Mouse (Mus musculus) left cerebral cortex, adult 2 months (tissue): ENCODE measurements around the gene Wwox. TPM values are rescaled to one million over a fixed set of nuclear protein-coding genes. Genes with fewer than 3 reads are reported as not detected.

Source experiments
- DNase-seq, 2 experiments: peaks; one replicate each; pipeline ENCODE4 v3.0.0; 2021 to 2022; ENCODE audit warnings: low spot score in 2 of 2, mixed read lengths in 1 of 2; ENCODE audit errors: extremely low spot score in 1 of 2
- H3K27ac ChIP-seq: fragments of 200-600 bp; 2 replicates; pipeline ENCODE4 v1.8.1; 2022
- H3K4me3 ChIP-seq: fragments of 200-600 bp; 2 replicates; pipeline ENCODE4 v1.8.1; 2022
- CTCF ChIP-seq: fragments of 200-600 bp; IDR thresholded peaks from 2 replicates; pipeline ENCODE4 v1.8.1; 2022; ENCODE audit warnings: antibody characterized with exemption, mild to moderate bottlenecking, moderate library complexity
- intact Hi-C: fragments of 180-260 bp; cut with DNase I; formaldehyde crosslinking; loops from one replicate; pipeline ENCODE4 v1.15.1; 2025
- total RNA-seq, 2 experiments: library from RNA; stranded (reverse); gene quantifications; 2 replicates each; pipeline ENCODE4 v1.2.3; 2021

Gene Wwox
- total RNA-seq, 2 experiments from 2014 or later, result 16.7 to 17.6 TPM

- H3K4me3 ChIP-seq, result no peak overlapping the region
- intact Hi-C loops, result loop anchor here (10.0 kb wide), 1 partner anchor 1221 kb away; no protein-coding TSS in a partner anchor
- peak overlapping the region; percentile 59 for H3K27ac ChIP-seq
Observed at GRCm38 (mm10) chr8:115154096-115154495, 714.6 kb downstream of the Wwox start.

GRCm38 (mm10) chr8:115156142-115156541 lies 716.7 kb downstream of the Wwox start:
- DNase-seq, result no peak
- no peak for TF ChIP-seq CTCF
- Histone ChIP-seq H3K27ac (no peak overlapping the region), H3K4me3 (no peak overlapping the region)
- intact Hi-C loops, result loop anchor here (2.0 to 10.0 kb wide), 5 partner anchors 59 to 1219 kb away; partner anchors contain the start of gene Maf

More at GRCm38 (mm10) chr8:115154096-115154495, 714.6 kb downstream of the Wwox start:
- peak; percentile 40 to 41 for DNase-seq
- TF ChIP-seq CTCF, result no peak

- intact Hi-C loops, result loop anchor here (2.0 to 10.0 kb wide), 6 partner anchors 61 to 1217 kb away; partner anchors contain the start of gene Maf
- no peak for DNase-seq
- no peak for TF ChIP-seq CTCF
Observed at GRCm38 (mm10) chr8:115157977-115158720, 718.7 kb downstream of the Wwox start.

GRCm38 (mm10) chr8:115158721-115159111 lies 719.3 kb downstream of the Wwox start:
- no peak for TF ChIP-seq CTCF
- Histone ChIP-seq H3K4me3 (peak overlapping the region; percentile 45), H3K27ac (peak overlapping the region; percentile 71)
- DNase-seq, result peak in 1 of 2 experiments; percentile 46
- intact Hi-C loops, result loop anchor here (2.0 to 10.0 kb wide), 5 partner anchors 61 to 1216 kb away; no protein-coding TSS in a partner anchor

More at GRCm38 (mm10) chr8:115157977-115158720, 718.7 kb downstream of the Wwox start:
- no peak overlapping the region; the same call in 1 of the 2 replicates for H3K4me3 ChIP-seq
- peak overlapping the region; percentile 71 for H3K27ac ChIP-seq

GRCm38 (mm10) chr8:115159208-115159607 lies 719.8 kb downstream of the Wwox start:
- H3K4me3 ChIP-seq, result peak overlapping the region; percentile 45
- intact Hi-C loops, result loop anchor here (2.0 to 10.0 kb wide), 5 partner anchors 62 to 1216 kb away; no protein-coding TSS in a partner anchor
- H3K27ac ChIP-seq, result peak overlapping the region; percentile 71
- no peak for TF ChIP-seq CTCF
- DNase-seq, result no peak

- intact Hi-C loops, result loop anchor here (2.0 to 10.0 kb wide), 5 partner anchors 63 to 1215 kb away; no protein-coding TSS in a partner anchor
- Histone ChIP-seq H3K4me3 (peak overlapping the region; percentile 45), H3K27ac (peak overlapping the region; percentile 71)
- peak in 1 of 2 experiments; percentile 23 for DNase-seq
- TF ChIP-seq CTCF, result peak; percentile 54
Observed at GRCm38 (mm10) chr8:115159711-115160374, 720.4 kb downstream of the Wwox start.

- intact Hi-C loops, result no loop called here
- H3K27ac ChIP-seq, result no peak overlapping the region
- DNase-seq, result no peak
- TF ChIP-seq CTCF, result no peak
- H3K4me3 ChIP-seq, result peak overlapping the region; percentile 45
Observed at GRCm38 (mm10) chr8:115160407-115160806, 721.0 kb downstream of the Wwox start.

- no peak overlapping the region for H3K27ac ChIP-seq
- H3K4me3 ChIP-seq, result no peak overlapping the region
- intact Hi-C loops, result no loop called here
- no peak for DNase-seq
- TF ChIP-seq CTCF, result no peak
Observed at GRCm38 (mm10) chr8:115161520-115161919, 722.1 kb downstream of the Wwox start.

- no peak for DNase-seq
- H3K4me3 ChIP-seq, result no peak overlapping the region
- intact Hi-C loops, result no loop called here
- no peak for TF ChIP-seq CTCF
- no peak overlapping the region for H3K27ac ChIP-seq
Observed at GRCm38 (mm10) chr8:115164872-115165271, 725.4 kb downstream of the Wwox start.

GRCm38 (mm10) chr8:115173634-115174081 lies 734.2 kb downstream of the Wwox start:
- TF ChIP-seq CTCF, result no peak
- no peak overlapping the region for H3K4me3 ChIP-seq

GRCm38 (mm10) chr8:115185431-115185964 lies 746.0 kb downstream of the Wwox start:
- intact Hi-C loops, result no loop called here
- no peak overlapping the region for H3K4me3 ChIP-seq
- H3K27ac ChIP-seq, result no peak overlapping the region
- no peak for DNase-seq
- no peak for TF ChIP-seq CTCF

More at GRCm38 (mm10) chr8:115173634-115174081, 734.2 kb downstream of the Wwox start:
- intact Hi-C loops, result no loop called here
- H3K27ac ChIP-seq, result no peak overlapping the region
- DNase-seq, result no peak
